Mouse (Mus musculus) CH12.LX (cell line): ENCODE results near the gene Chmp2a.

Experiments used
- CTCF ChIP-seq, 2 experiments: IDR thresholded peaks in 1 of 2; conservative IDR thresholded peaks in 1 of 2; 2 replicates each; pipeline ENCODE4 v1.5.1; 2011 to 2012; ENCODE audit warnings: low read depth in 2 of 2, low read length in 2 of 2, improper control_type of control experiment in 1 of 2, inconsistent platforms in 1 of 2, mild to moderate bottlenecking in 1 of 2, moderate library complexity in 1 of 2
- MAX ChIP-seq: IDR thresholded peaks from 2 replicates; pipeline ENCODE4 v1.6.1; 2011; ENCODE audit warnings: low read length, improper control_type of control experiment

DNA sequence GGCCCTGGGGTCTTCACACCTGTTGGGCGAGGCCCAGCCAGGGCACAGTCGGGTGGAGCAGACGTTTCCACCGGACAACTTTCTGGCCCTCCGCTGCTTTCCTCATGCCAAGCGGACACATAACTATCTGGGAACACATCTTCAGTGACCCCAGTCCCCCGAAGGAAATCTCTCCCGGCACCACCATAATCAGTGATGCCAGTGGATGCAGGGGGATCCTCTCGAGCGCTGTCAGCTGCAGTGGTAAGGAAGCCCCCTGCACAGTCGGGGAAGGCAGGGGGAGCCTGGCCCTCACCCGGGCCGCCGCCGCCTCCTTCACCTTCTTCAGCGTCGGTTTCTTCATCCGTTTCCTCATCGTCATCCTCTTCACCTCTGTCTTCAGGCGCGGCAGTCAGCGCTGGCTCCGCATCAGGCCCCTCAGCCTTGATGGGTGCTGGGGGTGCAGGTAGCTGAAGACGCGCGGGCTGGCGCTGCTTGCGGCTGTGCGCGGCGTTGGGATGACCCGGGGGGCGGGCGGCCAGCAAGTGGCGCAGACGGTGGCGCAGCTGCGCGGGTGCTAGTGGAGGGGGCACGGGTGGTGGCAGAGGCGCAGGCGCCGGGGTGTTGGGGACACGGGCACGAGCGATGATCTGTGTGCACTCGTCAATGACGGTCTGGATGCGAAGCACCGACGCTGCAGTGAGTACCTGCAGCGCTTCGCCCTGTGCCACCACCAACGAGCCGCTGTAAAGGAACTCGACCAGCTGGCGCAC, 27.1 kb downstream of the Chmp2a start:
- TF ChIP-seq CTCF (conservative IDR thresholded peaks at IDR 0.05 in 1 of 2, IDR thresholded peaks at IDR 0.05 in 1 of 2; ENCODE audit: low read depth in 2 of 2, low read length in 2 of 2) (no peak), MAX (no peak)
